Mouse (Mus musculus) midbrain, embryonic 11.5 days (tissue): ENCODE measurements around the gene Snrpd3. TPM values are rescaled to one million over a fixed set of nuclear protein-coding genes. Genes with fewer than 3 reads are reported as not detected.
A peak's percentile ranks its signal among the peaks of the same experiment; 100 is the strongest.

Source experiments
- ATAC-seq: fragments of 200-750 bp; cut with Nextera tagmentation; 2 replicates; pipeline ENCODE4 v1.8.0; 2017; ENCODE audit warnings: moderate TSS enrichment, moderate library complexity; ENCODE audit not compliant: low FRiP score
- DNase-seq: peaks from one replicate; pipeline ENCODE4 v3.0.0; 2015; ENCODE audit warnings: low spot score; ENCODE audit errors: missing footprints
- H3K27ac ChIP-seq: fragments of 300-500 bp; sonication (generic); 2 replicates; pipeline ENCODE4 v1.5.1; 2014; ENCODE audit warnings: low read depth, low read length
- H3K27me3 ChIP-seq: fragments of 300-500 bp; sonication (generic); 2 replicates; pipeline ENCODE4 v1.6.1; 2014; ENCODE audit warnings: mild to moderate bottlenecking, low read length, moderate library complexity, mixed read lengths; ENCODE audit not compliant: control insufficient read depth, insufficient read depth
- H3K36me3 ChIP-seq: fragments of 300-500 bp; sonication (generic); 2 replicates; pipeline ENCODE4 v1.6.1; 2014; ENCODE audit warnings: mild to moderate bottlenecking, low read length, moderate library complexity, mixed read lengths; ENCODE audit not compliant: control insufficient read depth, insufficient read depth
- H3K4me1 ChIP-seq: fragments of 300-500 bp; sonication (generic); 2 replicates; pipeline ENCODE4 v1.6.1; 2014; ENCODE audit warnings: low read length; ENCODE audit not compliant: control insufficient read depth, insufficient read depth
- H3K4me2 ChIP-seq: fragments of 300-500 bp; sonication (generic); 2 replicates; pipeline ENCODE4 v1.6.1; 2014; ENCODE audit warnings: mild to moderate bottlenecking, moderate library complexity
- H3K4me3 ChIP-seq: fragments of 300-500 bp; sonication (generic); 2 replicates; pipeline ENCODE4 v1.5.1; 2014; ENCODE audit warnings: low read depth, low read length
- H3K9ac ChIP-seq: fragments of 300-500 bp; sonication (generic); 2 replicates; pipeline ENCODE4 v1.6.1; 2014; ENCODE audit warnings: low read length
- H3K9me3 ChIP-seq: fragments of 300-500 bp; sonication (generic); 2 replicates; pipeline ENCODE4 v1.6.1; 2016; ENCODE audit warnings: low read length; ENCODE audit not compliant: control insufficient read depth
- WGBS: fragments of 180-500 bp; shearing (Covaris S2); extraction: QIAGEN DNeasy Blood & Tissue Kit; methylation state at CpG from one replicate; pipeline ENCODE4 v1.1.7; 2014; 5-methylcytosine and 5-hydroxymethylcytosine counted together
- polyA plus RNA-seq: library from polyadenylated mRNA; unstranded; fragments of >200 nt; fragmentation: Nextera tagmentation; extraction: Ambion mirVana; gene quantifications from 2 replicates; pipeline ENCODE4 v1.2.1, GENCODE M21; 2014

Snrpd3 gene
- polyA plus RNA-seq, 1 experiment from 2014 or later = 208 TPM

- ATAC-seq (no peak), DNase-seq (no peak)
- Histone ChIP-seq H3K4me2 (no peak overlapping the region), H3K27me3 (no peaks in the 10 kb centered on the region), H3K36me3 (no peaks in the 10 kb centered on the region), H3K27ac (no peak overlapping the region), H3K9me3 (no peaks in the 10 kb centered on the region), H3K4me1 (no peaks in the 10 kb centered on the region), H3K4me3 (no peak overlapping the region), H3K9ac (no peak overlapping the region)
- 87% methylated on average over 6 of the region's 6 CpGs for WGBS
These were observed 33.3 kb upstream of the Snrpd3 start for GRCm38 (mm10) chr10:75484066-75484465.

GRCm38 (mm10) chr10:75484767-75485166, 32.6 kb upstream of the Snrpd3 start:
- no peak for ATAC-seq

GRCm38 (mm10) chr10:75486086-75486979, 31.0 kb upstream of the Snrpd3 start:
- peak; percentile 97 for DNase-seq
- Histone ChIP-seq H3K36me3 (no peaks in the 10 kb centered on the region), H3K4me2 (no peak overlapping the region), H3K27me3 (no peaks in the 10 kb centered on the region), H3K9me3 (no peaks in the 10 kb centered on the region), H3K4me1 (no peaks in the 10 kb centered on the region), H3K9ac (no peak overlapping the region), H3K4me3 (no peak overlapping the region), H3K27ac (no peak overlapping the region)
- ATAC-seq = peak; percentile 58; the same call in 1 of the 2 replicates
- WGBS = 51% methylated on average over 9 of the region's 9 CpGs

More at GRCm38 (mm10) chr10:75484767-75485166, 32.6 kb upstream of the Snrpd3 start:
- Histone ChIP-seq H3K36me3 (no peaks in the 10 kb centered on the region), H3K27ac (no peak overlapping the region), H3K9me3 (no peaks in the 10 kb centered on the region), H3K4me2 (no peak overlapping the region), H3K27me3 (no peaks in the 10 kb centered on the region), H3K4me3 (no peak overlapping the region), H3K9ac (no peak overlapping the region), H3K4me1 (no peaks in the 10 kb centered on the region)
- 78% methylated on average over 6 of the region's 6 CpGs for WGBS
- DNase-seq = no peak

- 75% methylated on average over 3 of the region's 3 CpGs for WGBS
- no peaks in the 10 kb centered on the region for H3K27me3 ChIP-seq
These were observed 30.2 kb upstream of the Snrpd3 start for GRCm38 (mm10) chr10:75487131-75487530.

GRCm38 (mm10) chr10:75489522-75489921, 27.8 kb upstream of the Snrpd3 start:
- Histone ChIP-seq H3K27me3 (no peaks in the 10 kb centered on the region), H3K36me3 (no peaks in the 10 kb centered on the region), H3K9me3 (no peaks in the 10 kb centered on the region), H3K9ac (no peak overlapping the region), H3K27ac (no peak overlapping the region), H3K4me1 (no peaks in the 10 kb centered on the region), H3K4me3 (no peak overlapping the region), H3K4me2 (no peak overlapping the region)
- 76% methylated on average over 2 of the region's 2 CpGs for WGBS
- no peak for DNase-seq
- no peak for ATAC-seq

More at GRCm38 (mm10) chr10:75487131-75487530, 30.2 kb upstream of the Snrpd3 start:
- ATAC-seq (no peak), DNase-seq (no peak)
- H3K9ac ChIP-seq = no peak overlapping the region
- H3K4me3 ChIP-seq = no peak overlapping the region
- H3K9me3 ChIP-seq = no peaks in the 10 kb centered on the region
- H3K4me1 ChIP-seq = no peaks in the 10 kb centered on the region
- H3K4me2 ChIP-seq = no peak overlapping the region
- H3K27ac ChIP-seq = no peak overlapping the region
- H3K36me3 ChIP-seq = no peaks in the 10 kb centered on the region

GRCm38 (mm10) chr10:75490731-75491130, 26.6 kb upstream of the Snrpd3 start:
- Histone ChIP-seq H3K9me3 (no peaks in the 10 kb centered on the region), H3K27ac (no peak overlapping the region), H3K4me2 (no peak overlapping the region), H3K4me1 (no peaks in the 10 kb centered on the region), H3K9ac (no peak overlapping the region), H3K36me3 (no peaks in the 10 kb centered on the region), H3K27me3 (no peaks in the 10 kb centered on the region), H3K4me3 (no peak overlapping the region)
- DNase-seq (no peak), ATAC-seq (no peak)
- WGBS = 83% methylated on average over 2 of the region's 2 CpGs

GRCm38 (mm10) chr10:75491234-75491935, 26.0 kb upstream of the Snrpd3 start:
- no peak for DNase-seq
- Histone ChIP-seq H3K27me3 (no peaks in the 10 kb centered on the region), H3K9ac (no peak overlapping the region), H3K36me3 (no peaks in the 10 kb centered on the region), H3K9me3 (no peaks in the 10 kb centered on the region), H3K27ac (no peak overlapping the region), H3K4me3 (no peak overlapping the region), H3K4me2 (no peak overlapping the region), H3K4me1 (no peaks in the 10 kb centered on the region)
- WGBS = 88% methylated on average over 3 of the region's 3 CpGs
- ATAC-seq = no peak

GRCm38 (mm10) chr10:75491936-75492262, 25.5 kb upstream of the Snrpd3 start:
- no peaks in the 10 kb centered on the region for H3K36me3 ChIP-seq
- no peak for ATAC-seq
- no peaks in the 10 kb centered on the region for H3K27me3 ChIP-seq
- no peak overlapping the region for H3K9ac ChIP-seq
- no peak for DNase-seq
- no peaks in the 10 kb centered on the region for H3K9me3 ChIP-seq
- H3K4me3 ChIP-seq = no peak overlapping the region
- H3K4me1 ChIP-seq = no peaks in the 10 kb centered on the region
- no peak overlapping the region for H3K27ac ChIP-seq
- 78% methylated on average over 2 of the region's 2 CpGs for WGBS
- H3K4me2 ChIP-seq = no peak overlapping the region

- DNase-seq (no peak), ATAC-seq (no peak)
- 85% methylated on average over 6 of the region's 6 CpGs for whole genome bisulfite sequencing
- no peak overlapping the region for H3K9ac ChIP-seq
- H3K4me2 ChIP-seq = no peak overlapping the region
- no peaks in the 10 kb centered on the region for H3K4me1 ChIP-seq
- no peaks in the 10 kb centered on the region for H3K36me3 ChIP-seq
- H3K4me3 ChIP-seq = no peak overlapping the region
- H3K27me3 ChIP-seq = no peaks in the 10 kb centered on the region
- H3K27ac ChIP-seq = no peak overlapping the region
- H3K9me3 ChIP-seq = no peaks in the 10 kb centered on the region
These were observed 22.0 kb upstream of the Snrpd3 start for GRCm38 (mm10) chr10:75495304-75495703.
